Mouse (Mus musculus): Measurements from ENCODE around the gene Spata31. TPM values are rescaled to one million over a fixed set of nuclear protein-coding genes. Genes with fewer than 3 reads are reported as not detected.

Gene Spata31
- not detected in 2 replicates for total RNA-seq (2021)
- long read RNA-seq, result 0 reads

- no peak for DNase-seq
Observed at GRCm38 (mm10) chr13:64917191-64917590, at the start of gene Spata31. Gene Spata31, plus strand, starts transcription at chr13:64917406.

GRCm38 (mm10) chr13:64903132-64903531 lies 14.1 kb upstream of the Spata31 start:
- no peak for DNase-seq

- DNase-seq, result peak; percentile 25
Observed at GRCm38 (mm10) chr13:64903585-64904208, 13.5 kb upstream of the Spata31 start, which contains the start of gene Cntnap3. Gene Cntnap3, minus strand, starts transcription at chr13:64903955.

Other genes with a start within 250 kb of the Spata31 start
- not detected in 2 replicates for gene Cntnap3, start 13.5 kb upstream of the Spata31 start, total RNA-seq (2021)
- gene Spata31d1c, start 115.7 kb downstream of the Spata31 start, total RNA-seq (2021), result not detected in 2 replicates
- not detected in 2 replicates for gene Prss47, start 135.4 kb downstream of the Spata31 start, total RNA-seq (2021)
- 44.2 and 54.4 TPM in 2 replicates for gene Mfsd14b, start 195.6 kb downstream of the Spata31 start, total RNA-seq (2021)
- not detected in 2 replicates for gene Olfr465-ps1, start 220.7 kb downstream of the Spata31 start, total RNA-seq (2021)
- not detected in 2 replicates for gene Olfr466, start 232.8 kb downstream of the Spata31 start, total RNA-seq (2021)

Data from adrenal gland, postnatal 25 days (tissue).